Mouse (Mus musculus) intestine, embryonic 16.5 days (tissue): ENCODE data around the gene Ccdc167. TPM values are rescaled to one million over a fixed set of nuclear protein-coding genes. Genes with fewer than 3 reads are reported as not detected.

Source experiments
- ATAC-seq: fragments of 200-750 bp; cut with Nextera tagmentation; 2 replicates; pipeline ENCODE4 v1.8.0; 2017; ENCODE audit warnings: moderate TSS enrichment, moderate library complexity
- H3K27ac ChIP-seq: fragments of 300-500 bp; sonication (generic); 2 replicates; pipeline ENCODE4 v1.5.1; 2014; ENCODE audit warnings: mild to moderate bottlenecking, low read length
- H3K27me3 ChIP-seq: fragments of 300-500 bp; sonication (generic); replicated peaks from 2 replicates; pipeline ENCODE4 v1.6.1; 2014; ENCODE audit warnings: low read length, control low read depth, mixed read lengths; ENCODE audit not compliant: control insufficient read depth, insufficient read depth
- H3K36me3 ChIP-seq: fragments of 300-500 bp; sonication (generic); 2 replicates; pipeline ENCODE4 v1.6.1; 2014; ENCODE audit warnings: low read length, control low read depth; ENCODE audit not compliant: control insufficient read depth, insufficient read depth
- H3K4me1 ChIP-seq: fragments of 300-500 bp; sonication (generic); 2 replicates; pipeline ENCODE4 v1.6.1; 2014; ENCODE audit warnings: low read length, control low read depth, mixed read lengths; ENCODE audit not compliant: control insufficient read depth, insufficient read depth
- H3K4me2 ChIP-seq: fragments of 300-500 bp; sonication (generic); 2 replicates; pipeline ENCODE4 v1.6.1; 2014; ENCODE audit warnings: low read depth, low read length, control low read depth
- H3K4me3 ChIP-seq: fragments of 300-500 bp; sonication (generic); 2 replicates; pipeline ENCODE4 v1.5.1; 2014; ENCODE audit warnings: mild to moderate bottlenecking, low read length
- H3K9ac ChIP-seq: fragments of 300-500 bp; sonication (generic); 2 replicates; pipeline ENCODE4 v1.6.1; 2014; ENCODE audit warnings: low read depth, low read length
- H3K9me3 ChIP-seq: fragments of 300-500 bp; sonication (generic); 2 replicates; pipeline ENCODE4 v1.6.1; 2016; ENCODE audit warnings: low read length, control low read depth; ENCODE audit not compliant: control insufficient read depth
- WGBS: fragments of 180-500 bp; shearing (Covaris S2); extraction: QIAGEN DNeasy Blood & Tissue Kit; methylation state at CpG from one replicate; pipeline ENCODE4 v1.1.7; 2014; 5-methylcytosine and 5-hydroxymethylcytosine counted together
- polyA plus RNA-seq: library from polyadenylated mRNA; unstranded; fragments of >200 nt; fragmentation: Nextera tagmentation; extraction: Ambion mirVana; gene quantifications from 2 replicates; pipeline ENCODE4 v1.2.1, GENCODE M21; 2015

Ccdc167 gene
- polyA plus RNA-seq, 1 experiment from 2014 or later, result 10.2 TPM

GRCm38 (mm10) chr17:29693571-29693970 is 23.3 kb downstream of the Ccdc167 start:
- H3K4me1 ChIP-seq, result no peaks in the 10 kb centered on the region
- ATAC-seq, result no peak
- 68% methylated on average over 2 of the region's 2 CpGs for WGBS
- no peak overlapping the region for H3K27ac ChIP-seq
- no peaks in the 10 kb centered on the region for H3K9me3 ChIP-seq
- H3K4me3 ChIP-seq, result no peak overlapping the region
- H3K27me3 ChIP-seq, result no peaks in the 10 kb centered on the region
- H3K36me3 ChIP-seq, result peaks cover 22% of the 10 kb centered on the region
- no peak overlapping the region for H3K4me2 ChIP-seq
- no peak overlapping the region for H3K9ac ChIP-seq

GRCm38 (mm10) chr17:29692827-29693226 is 24.0 kb downstream of the Ccdc167 start:
- Histone ChIP-seq H3K9me3 (no peaks in the 10 kb centered on the region), H3K4me1 (no peaks in the 10 kb centered on the region), H3K27ac (no peak overlapping the region), H3K4me2 (no peak overlapping the region), H3K9ac (no peak overlapping the region), H3K27me3 (no peaks in the 10 kb centered on the region), H3K4me3 (no peak overlapping the region), H3K36me3 (peaks cover 28% of the 10 kb centered on the region)
- no peak for ATAC-seq
- 82% methylated on average over 2 of the region's 2 CpGs for WGBS

GRCm38 (mm10) chr17:29690257-29690656 is 26.6 kb downstream of the Ccdc167 start:
- Histone ChIP-seq H3K9me3 (no peaks in the 10 kb centered on the region), H3K4me2 (no peak overlapping the region), H3K36me3 (peaks cover 35% of the 10 kb centered on the region), H3K27me3 (no peaks in the 10 kb centered on the region), H3K9ac (no peak overlapping the region), H3K4me3 (no peak overlapping the region), H3K4me1 (no peaks in the 10 kb centered on the region), H3K27ac (no peak overlapping the region)
- 80% methylated on average over 6 of the region's 6 CpGs for WGBS
- no peak for ATAC-seq

- no peak overlapping the region for H3K27ac ChIP-seq
- ATAC-seq, result no peak
- no peaks in the 10 kb centered on the region for H3K9me3 ChIP-seq
- H3K4me2 ChIP-seq, result no peak overlapping the region
- H3K9ac ChIP-seq, result no peak overlapping the region
- H3K36me3 ChIP-seq, result peaks cover 34% of the 10 kb centered on the region
- no peak overlapping the region for H3K4me3 ChIP-seq
- H3K27me3 ChIP-seq, result no peaks in the 10 kb centered on the region
- H3K4me1 ChIP-seq, result no peaks in the 10 kb centered on the region
- WGBS, result 94% methylated on average over 10 of the region's 10 CpGs
These were observed 28.2 kb downstream of the Ccdc167 start for GRCm38 (mm10) chr17:29688610-29689009.

- no peak for ATAC-seq
- H3K27ac ChIP-seq, result no peak overlapping the region
- no peak overlapping the region for H3K4me3 ChIP-seq
- H3K36me3 ChIP-seq, result peaks cover 38% of the 10 kb centered on the region
- no peaks in the 10 kb centered on the region for H3K4me1 ChIP-seq
- no peaks in the 10 kb centered on the region for H3K27me3 ChIP-seq
- no peaks in the 10 kb centered on the region for H3K9me3 ChIP-seq
- no peak overlapping the region for H3K4me2 ChIP-seq
- 90% methylated on average over 6 of the region's 6 CpGs for WGBS
- H3K9ac ChIP-seq, result no peak overlapping the region
These were observed 29.5 kb downstream of the Ccdc167 start for GRCm38 (mm10) chr17:29687373-29687772.

- Histone ChIP-seq H3K4me3 (no peak overlapping the region), H3K9ac (no peak overlapping the region), H3K36me3 (peaks cover 43% of the 10 kb centered on the region), H3K9me3 (no peaks in the 10 kb centered on the region), H3K27me3 (no peaks in the 10 kb centered on the region), H3K4me1 (no peaks in the 10 kb centered on the region), H3K4me2 (no peak overlapping the region), H3K27ac (no peak overlapping the region)
- 94% methylated on average over 5 of the region's 5 CpGs for WGBS
- ATAC-seq, result no peak
These were observed 30.1 kb downstream of the Ccdc167 start for GRCm38 (mm10) chr17:29686771-29687170.

- Histone ChIP-seq H3K4me2 (no peak overlapping the region), H3K36me3 (peaks cover 32% of the 10 kb centered on the region), H3K4me1 (0 out of 2 replicates have a peak, but pooled peaks cover 3% of the 10 kb centered on the region), H3K27ac (no peak overlapping the region), H3K4me3 (no peak overlapping the region), H3K9ac (no peak overlapping the region), H3K27me3 (no peaks in the 10 kb centered on the region), H3K9me3 (no peaks in the 10 kb centered on the region)
- no peak for ATAC-seq
- 93% methylated on average over 4 of the region's 4 CpGs for WGBS
These were observed 32.6 kb downstream of the Ccdc167 start for GRCm38 (mm10) chr17:29684275-29684674.

- 88% methylated on average over 2 of the region's 2 CpGs for WGBS
- no peak for ATAC-seq
- no peak overlapping the region for H3K9ac ChIP-seq
- no peak overlapping the region for H3K27ac ChIP-seq
- H3K36me3 ChIP-seq, result peaks cover 24% of the 10 kb centered on the region
- 0 out of 2 replicates have a peak, but pooled peaks cover 3% of the 10 kb centered on the region for H3K4me1 ChIP-seq
- H3K27me3 ChIP-seq, result no peaks in the 10 kb centered on the region
- H3K4me3 ChIP-seq, result no peak overlapping the region
- H3K9me3 ChIP-seq, result no peaks in the 10 kb centered on the region
- H3K4me2 ChIP-seq, result no peak overlapping the region
These were observed 33.7 kb downstream of the Ccdc167 start for GRCm38 (mm10) chr17:29683127-29683526.

- 0 out of 2 replicates have a peak, but pooled peaks cover 3% of the 10 kb centered on the region for H3K4me1 ChIP-seq
- H3K9me3 ChIP-seq, result no peaks in the 10 kb centered on the region
- no peak overlapping the region for H3K9ac ChIP-seq
- H3K27ac ChIP-seq, result no peak overlapping the region
- H3K4me2 ChIP-seq, result no peak overlapping the region
- 87% methylated on average over 7 of the region's 7 CpGs for WGBS
- ATAC-seq, result no peak
- H3K36me3 ChIP-seq, result peaks cover 21% of the 10 kb centered on the region
- no peaks in the 10 kb centered on the region for H3K27me3 ChIP-seq
- H3K4me3 ChIP-seq, result no peak overlapping the region
These were observed 34.6 kb downstream of the Ccdc167 start for GRCm38 (mm10) chr17:29682261-29682660.

- Histone ChIP-seq H3K4me1 (0 out of 2 replicates have a peak, but pooled peaks cover 3% of the 10 kb centered on the region), H3K27ac (no peak overlapping the region), H3K9ac (no peak overlapping the region), H3K4me2 (no peak overlapping the region), H3K27me3 (no peaks in the 10 kb centered on the region), H3K9me3 (no peaks in the 10 kb centered on the region), H3K4me3 (no peak overlapping the region), H3K36me3 (peaks cover 20% of the 10 kb centered on the region)
- no peak for ATAC-seq
- whole genome bisulfite sequencing, result 94% methylated on average over 9 of the region's 9 CpGs
These were observed 35.2 kb downstream of the Ccdc167 start for GRCm38 (mm10) chr17:29681669-29682068.
